Mouse (Mus musculus): ENCODE results near the gene Rbp3.

The Rbp3 gene

GRCm38 (mm10) chr14:33953761-33954160 lies at the start of gene Rbp3:
TSS of gene Rbp3 (plus strand) at chr14:33954003.
- no peak for DNase-seq (ENCODE audit: low spot score)

- no peak for DNase-seq (ENCODE audit: low spot score)
Measured at GRCm38 (mm10) chr14:33904851-33905250, 49.0 kb upstream of the Rbp3 start.

GRCm38 (mm10) chr14:33913727-33914126 lies 40.1 kb upstream of the Rbp3 start:
- no peak for DNase-seq (ENCODE audit: low spot score)

GRCm38 (mm10) chr14:33914206-33914605 lies 39.6 kb upstream of the Rbp3 start:
- no peak for DNase-seq (ENCODE audit: low spot score)

GRCm38 (mm10) chr14:33920727-33921559 lies 32.9 kb upstream of the Rbp3 start:
- DNase-seq (ENCODE audit: low spot score), result peak; percentile 27

GRCm38 (mm10) chr14:33922771-33923167 lies 31.0 kb upstream of the Rbp3 start:
- no peak for DNase-seq (ENCODE audit: low spot score)

- DNase-seq (ENCODE audit: low spot score), result no peak
Measured at GRCm38 (mm10) chr14:33923168-33924070, 30.4 kb upstream of the Rbp3 start, which contains the start of gene Gdf10. TSS of gene Gdf10 (plus strand) at chr14:33923587.

- DNase-seq (ENCODE audit: low spot score), result no peak
Measured at GRCm38 (mm10) chr14:33931853-33932252, 21.9 kb upstream of the Rbp3 start.

- DNase-seq (ENCODE audit: low spot score), result peak; percentile 40
Measured at GRCm38 (mm10) chr14:33932935-33933703, 20.7 kb upstream of the Rbp3 start.

GRCm38 (mm10) chr14:33933778-33934317 lies 20.0 kb upstream of the Rbp3 start:
- peak; percentile 41 for DNase-seq (ENCODE audit: low spot score)

GRCm38 (mm10) chr14:33939117-33939516 lies 14.7 kb upstream of the Rbp3 start:
- DNase-seq (ENCODE audit: low spot score), result peak; percentile 58

- DNase-seq (ENCODE audit: low spot score), result no peak
Measured at GRCm38 (mm10) chr14:33940739-33941138, 13.1 kb upstream of the Rbp3 start, which contains the start of gene Gdf2. TSS of gene Gdf2 (plus strand) at chr14:33941039.

- DNase-seq (ENCODE audit: low spot score), result no peak
Measured at GRCm38 (mm10) chr14:33942222-33942621, 11.6 kb upstream of the Rbp3 start.

GRCm38 (mm10) chr14:33946125-33946524 lies 7.7 kb upstream of the Rbp3 start:
- DNase-seq (ENCODE audit: low spot score), result no peak

- DNase-seq (ENCODE audit: low spot score), result no peak
Measured at GRCm38 (mm10) chr14:33952233-33952981, 1.4 kb upstream of the Rbp3 start.

- DNase-seq (ENCODE audit: low spot score), result no peak
Measured at GRCm38 (mm10) chr14:33956055-33956454, 2.3 kb downstream of the Rbp3 start.

GRCm38 (mm10) chr14:33958186-33958585 lies 4.4 kb downstream of the Rbp3 start:
- DNase-seq (ENCODE audit: low spot score), result no peak

- DNase-seq (ENCODE audit: low spot score), result no peak
Measured at GRCm38 (mm10) chr14:33958841-33959240, 5.0 kb downstream of the Rbp3 start.

- DNase-seq (ENCODE audit: low spot score), result peak; percentile 31
Measured at GRCm38 (mm10) chr14:33959341-33959740, 5.5 kb downstream of the Rbp3 start.

GRCm38 (mm10) chr14:33965675-33966074 lies 11.9 kb downstream of the Rbp3 start:
- no peak for DNase-seq (ENCODE audit: low spot score)

- no peak for DNase-seq (ENCODE audit: low spot score)
Measured at GRCm38 (mm10) chr14:33972679-33973078, 18.9 kb downstream of the Rbp3 start.

Measured in layer of hippocampus, adult 9-10 months (tissue).